Mouse (Mus musculus) thymus, adult 2 months (tissue): ENCODE data around the gene Shisal1.

Experiments used
- CTCF ChIP-seq: fragments of 200-500 bp; IDR thresholded peaks from 2 replicates; pipeline ENCODE4 v1.5.1; 2012; ENCODE audit warnings: mild to moderate bottlenecking, control low read depth, low read length, moderate library complexity, borderline replicate concordance; ENCODE audit not compliant: control insufficient read depth, poor library complexity, insufficient read depth; ENCODE audit errors: extremely low read depth
- POLR2A ChIP-seq: fragments of 200-500 bp; IDR thresholded peaks from 2 replicates; pipeline ENCODE4 v1.6.1; 2012; ENCODE audit warnings: mild to moderate bottlenecking, low read length, control low read depth, moderate library complexity; ENCODE audit not compliant: control insufficient read depth, poor library complexity, insufficient read depth; ENCODE audit errors: extremely low read depth

DNA sequence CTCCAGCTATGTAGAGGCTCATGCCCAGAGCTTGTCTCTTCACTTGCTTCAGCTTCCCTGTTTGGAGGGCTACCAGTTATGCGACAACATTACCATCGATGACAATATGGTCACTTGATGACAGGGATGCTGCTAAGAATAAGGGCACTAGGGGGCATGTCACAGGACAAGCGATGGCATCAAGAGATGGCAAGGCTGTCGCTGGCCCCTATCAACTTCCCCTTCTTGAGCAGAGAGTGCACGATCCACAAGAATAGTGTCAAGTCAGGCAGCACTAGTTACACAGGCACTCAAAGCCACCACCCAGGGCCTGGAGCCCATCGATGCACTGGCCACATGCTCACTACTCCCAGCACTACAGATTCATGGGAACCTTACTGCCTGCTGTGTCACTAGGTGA, 8.4 kb upstream of the Shisal1 start:
- TF ChIP-seq CTCF (no peak), POLR2A (no peak)
